Mouse (Mus musculus) heart, adult 2 months (tissue): ENCODE results near the gene Ddr1. TPM values are rescaled to one million over a fixed set of nuclear protein-coding genes. Genes with fewer than 3 reads are reported as not detected.
"Not testable (repeated sequence)": the region's sequence is repeated elsewhere in the genome, so short reads cannot be mapped to it uniquely, and the experiment has no call there.

Source experiments
- DNase-seq, 2 experiments: peaks; one replicate each; pipeline ENCODE4 v3.0.0; 2021
- H3K27ac ChIP-seq: fragments of 200-600 bp; 2 replicates; pipeline ENCODE4 v1.8.1; 2022
- H3K27me3 ChIP-seq: fragments of 200-500 bp; 2 replicates; pipeline ENCODE4 v1.6.1; 2012; ENCODE audit warnings: mild to moderate bottlenecking, low read length, inconsistent platforms, mixed read lengths; ENCODE audit not compliant: control insufficient read depth, insufficient read depth
- H3K36me3 ChIP-seq: fragments of 200-500 bp; 2 replicates; pipeline ENCODE4 v1.6.1; 2012; ENCODE audit warnings: low read length, inconsistent platforms; ENCODE audit not compliant: control insufficient read depth, insufficient read depth
- H3K4me1 ChIP-seq: fragments of 200-500 bp; 2 replicates; pipeline ENCODE4 v1.6.1; 2011; ENCODE audit warnings: low read length; ENCODE audit not compliant: control insufficient read depth, insufficient read depth
- H3K4me3 ChIP-seq: fragments of 200-600 bp; 2 replicates; pipeline ENCODE4 v1.8.1; 2022
- H3K79me2 ChIP-seq: fragments of 200-500 bp; replicated peaks from 2 replicates; pipeline ENCODE4 v1.6.1; 2012; ENCODE audit warnings: mild to moderate bottlenecking, inconsistent platforms, low read length, moderate library complexity, mixed read lengths; ENCODE audit not compliant: control insufficient read depth, insufficient read depth
- H3K9ac ChIP-seq: fragments of 200-500 bp; 2 replicates; pipeline ENCODE4 v1.6.1; 2012; ENCODE audit warnings: low read depth, mild to moderate bottlenecking, control low read depth, inconsistent platforms, low read length, mixed read lengths
- CTCF ChIP-seq: fragments of 200-600 bp; IDR thresholded peaks from 2 replicates; pipeline ENCODE4 v1.8.1; 2022; ENCODE audit warnings: antibody characterized with exemption, mild to moderate bottlenecking, moderate library complexity
- EP300 ChIP-seq: fragments of 200-500 bp; IDR thresholded peaks from 2 replicates; pipeline ENCODE4 v1.6.1; 2011; ENCODE audit warnings: low read depth, low read length, control low read depth; ENCODE audit not compliant: insufficient read depth
- POLR2A ChIP-seq: fragments of 200-500 bp; IDR thresholded peaks from 2 replicates; pipeline ENCODE4 v1.6.1; 2011; ENCODE audit warnings: mild to moderate bottlenecking, low read depth, low read length, control low read depth; ENCODE audit not compliant: insufficient read depth
- WGBS: fragments of 180-500 bp; shearing (Covaris S2); methylation state at CpG from one replicate; pipeline ENCODE4 v1.1.7; 2018; 5-methylcytosine and 5-hydroxymethylcytosine counted together
- intact Hi-C: fragments of 180-260 bp; cut with DNase I; formaldehyde crosslinking; loops from one replicate; pipeline ENCODE4 v1.15.1; 2025
- polyA plus RNA-seq: library from polyadenylated mRNA; depleted of rRNA; stranded (reverse); fragments of >200 nt; gene quantifications from 2 replicates; pipeline ENCODE4 v1.2.3, GENCODE M21; 2012
- total RNA-seq, 2 experiments: library from RNA; stranded (reverse); gene quantifications; 2 replicates each; pipeline ENCODE4 v1.2.3; 2021

Gene Ddr1
- total and polyA plus RNA-seq, 3 experiments = 25.9 to 30.6 (median 27.6) TPM

GRCm38 (mm10) chr17:35733398-35733797, 29.0 kb upstream of the Ddr1 start:
- Histone ChIP-seq H3K4me3 (no peak overlapping the region), H3K4me1 (no peaks in the 10 kb centered on the region), H3K9ac (no peak overlapping the region), H3K27ac (no peak overlapping the region), H3K27me3 (no peaks in the 10 kb centered on the region), H3K79me2 (no peaks in the 10 kb centered on the region), H3K36me3 (no peaks in the 10 kb centered on the region)
- DNase-seq = no peak
- intact Hi-C loops = no loop called here
- TF ChIP-seq POLR2A (no peak), CTCF (no peak), EP300 (no peak)
- 91% methylated on average over 2 of the region's 2 CpGs for WGBS

GRCm38 (mm10) chr17:35731431-35732145, 27.2 kb upstream of the Ddr1 start:
- Histone ChIP-seq H3K36me3 (no peaks in the 10 kb centered on the region), H3K27me3 (no peaks in the 10 kb centered on the region), H3K9ac (no peak overlapping the region), H3K79me2 (no peaks in the 10 kb centered on the region), H3K27ac (no peak overlapping the region), H3K4me3 (no peak overlapping the region), H3K4me1 (no peaks in the 10 kb centered on the region)
- intact Hi-C loops = no loop called here
- 60% methylated on average over 10 of the region's 10 CpGs for WGBS
- TF ChIP-seq POLR2A = no peak
- DNase-seq = no peak

GRCm38 (mm10) chr17:35730112-35730511, 25.7 kb upstream of the Ddr1 start:
- H3K27ac ChIP-seq, DNase-seq, H3K79me2 ChIP-seq, H3K36me3 ChIP-seq, H3K4me1 ChIP-seq, H3K27me3 ChIP-seq, H3K4me3 ChIP-seq, H3K9ac ChIP-seq, intact Hi-C loops: not testable (repeated sequence)
- WGBS = 59% methylated on average over 3 of the region's 3 CpGs

GRCm38 (mm10) chr17:35728821-35729220, 24.4 kb upstream of the Ddr1 start:
- Histone ChIP-seq H3K9ac (no peak overlapping the region), H3K36me3 (no peaks in the 10 kb centered on the region), H3K27ac (no peak overlapping the region), H3K79me2 (no peaks in the 10 kb centered on the region), H3K27me3 (no peaks in the 10 kb centered on the region), H3K4me3 (no peak overlapping the region), H3K4me1 (no peaks in the 10 kb centered on the region; the same call in 1 of the 2 replicates)
- TF ChIP-seq CTCF (no peak), POLR2A (no peak), EP300 (no peak)
- WGBS = 85% methylated on average over 4 of the region's 4 CpGs
- intact Hi-C loops = loop anchor here (5.0 kb wide), 1 partner anchor 137 kb away; no protein-coding TSS in a partner anchor
- no peak for DNase-seq

- Histone ChIP-seq H3K9ac (no peak overlapping the region), H3K4me1 (no peaks in the 10 kb centered on the region; the same call in 1 of the 2 replicates), H3K36me3 (no peaks in the 10 kb centered on the region), H3K4me3 (no peak overlapping the region), H3K27ac (no peak overlapping the region), H3K27me3 (no peaks in the 10 kb centered on the region), H3K79me2 (no peaks in the 10 kb centered on the region)
- TF ChIP-seq POLR2A (no peak), CTCF (no peak)
- intact Hi-C loops = loop anchor here (5.0 kb wide), 1 partner anchor 135 kb away; no protein-coding TSS in a partner anchor
- DNase-seq = no peak
- 65% methylated on average over 10 of the region's 10 CpGs for WGBS
These were observed 23.2 kb upstream of the Ddr1 start for GRCm38 (mm10) chr17:35727471-35728205.

- no peaks in the 10 kb centered on the region for H3K79me2 ChIP-seq
- H3K27ac ChIP-seq = no peak overlapping the region
- no peaks in the 10 kb centered on the region for H3K27me3 ChIP-seq
- whole genome bisulfite sequencing = 46% methylated on average over 7 of the region's 7 CpGs
- DNase-seq = no peak
- no peak overlapping the region for H3K4me3 ChIP-seq
- intact Hi-C loops = loop anchor here (5.0 kb wide), 1 partner anchor 135 kb away; no protein-coding TSS in a partner anchor
- no peaks in the 10 kb centered on the region; the same call in 1 of the 2 replicates for H3K4me1 ChIP-seq
- H3K36me3 ChIP-seq = no peaks in the 10 kb centered on the region
- TF ChIP-seq POLR2A (no peak), EP300 (no peak), CTCF (no peak)
- no peak overlapping the region for H3K9ac ChIP-seq
These were observed 22.6 kb upstream of the Ddr1 start for GRCm38 (mm10) chr17:35727028-35727427.
